Mouse (Mus musculus): ENCODE data around the gene Mtcl1. TPM values are rescaled to one million over a fixed set of nuclear protein-coding genes. Genes with fewer than 3 reads are reported as not detected.

Mtcl1 gene
- polyA plus RNA-seq, 1 experiment from 2014 or later = 2.8 TPM

- Histone ChIP-seq H3K36me3 (ENCODE audit: control insufficient read depth, insufficient read depth, low read length) (no peaks in the 10 kb centered on the region), H3K9ac (ENCODE audit: low read depth, low read length) (no peak overlapping the region), H3K9me3 (replicated peaks; ENCODE audit: control insufficient read depth, low read length) (no peaks in the 10 kb centered on the region), H3K4me2 (no peak overlapping the region), H3K27me3 (ENCODE audit: control insufficient read depth, insufficient read depth, low read length) (no peaks in the 10 kb centered on the region), H3K4me1 (ENCODE audit: control insufficient read depth, insufficient read depth, low read length) (no peaks in the 10 kb centered on the region), H3K4me3 (ENCODE audit: low read depth, low read length) (no peak overlapping the region), H3K27ac (ENCODE audit: low read depth, low read length) (no peak overlapping the region)
- no peak for ATAC-seq (replicated peaks; ENCODE audit: insufficient number of reproducible peaks, low FRiP score, low TSS enrichment)
- WGBS (ENCODE audit: insufficient replicate concordance) = 85% methylated on average over 4 of the region's 4 CpGs
Observed at GRCm38 (mm10) chr17:66388307-66388706, 61.2 kb downstream of the Mtcl1 start.

- H3K27me3 ChIP-seq (ENCODE audit: control insufficient read depth, insufficient read depth, low read length) = no peaks in the 10 kb centered on the region
- H3K4me1 ChIP-seq (ENCODE audit: control insufficient read depth, insufficient read depth, low read length) = no peaks in the 10 kb centered on the region
- no peak for ATAC-seq (replicated peaks; ENCODE audit: insufficient number of reproducible peaks, low FRiP score, low TSS enrichment)
- no peak overlapping the region for H3K27ac ChIP-seq (ENCODE audit: low read depth, low read length)
- H3K36me3 ChIP-seq (ENCODE audit: control insufficient read depth, insufficient read depth, low read length) = no peaks in the 10 kb centered on the region
- no peak overlapping the region for H3K4me2 ChIP-seq
- H3K9me3 ChIP-seq (replicated peaks; ENCODE audit: control insufficient read depth, low read length) = no peaks in the 10 kb centered on the region
- 72% methylated on average over 6 of the region's 6 CpGs for WGBS (ENCODE audit: insufficient replicate concordance)
- H3K9ac ChIP-seq (ENCODE audit: low read depth, low read length) = no peak overlapping the region
- no peak overlapping the region for H3K4me3 ChIP-seq (ENCODE audit: low read depth, low read length)
Observed at GRCm38 (mm10) chr17:66381338-66381737, 68.2 kb downstream of the Mtcl1 start.

- 85% methylated on average over 22 of the region's 22 CpGs for WGBS (ENCODE audit: insufficient replicate concordance)
- no peaks in the 10 kb centered on the region for H3K36me3 ChIP-seq (ENCODE audit: control insufficient read depth, insufficient read depth, low read length)
Observed at GRCm38 (mm10) chr17:66379900-66380857, 69.4 kb downstream of the Mtcl1 start.

GRCm38 (mm10) chr17:66379308-66379707, 70.2 kb downstream of the Mtcl1 start:
- ATAC-seq (replicated peaks; ENCODE audit: insufficient number of reproducible peaks, low FRiP score, low TSS enrichment) = no peak
- Histone ChIP-seq H3K4me3 (ENCODE audit: low read depth, low read length) (no peak overlapping the region), H3K4me1 (ENCODE audit: control insufficient read depth, insufficient read depth, low read length) (peaks cover 4% of the 10 kb centered on the region; the same call in 1 of the 2 replicates), H3K4me2 (no peak overlapping the region), H3K9me3 (replicated peaks; ENCODE audit: control insufficient read depth, low read length) (no peaks in the 10 kb centered on the region), H3K9ac (ENCODE audit: low read depth, low read length) (no peak overlapping the region), H3K36me3 (ENCODE audit: control insufficient read depth, insufficient read depth, low read length) (no peaks in the 10 kb centered on the region), H3K27me3 (ENCODE audit: control insufficient read depth, insufficient read depth, low read length) (no peaks in the 10 kb centered on the region), H3K27ac (ENCODE audit: low read depth, low read length) (no peak overlapping the region)
- 93% methylated on average over 24 of the region's 24 CpGs for WGBS (ENCODE audit: insufficient replicate concordance)

More at GRCm38 (mm10) chr17:66379900-66380857, 69.4 kb downstream of the Mtcl1 start:
- no peaks in the 10 kb centered on the region; the same call in 1 of the 2 replicates for H3K4me1 ChIP-seq (ENCODE audit: control insufficient read depth, insufficient read depth, low read length)
- no peak overlapping the region for H3K27ac ChIP-seq (ENCODE audit: low read depth, low read length)
- no peaks in the 10 kb centered on the region for H3K27me3 ChIP-seq (ENCODE audit: control insufficient read depth, insufficient read depth, low read length)
- H3K9ac ChIP-seq (ENCODE audit: low read depth, low read length) = no peak overlapping the region
- no peak for ATAC-seq (replicated peaks; ENCODE audit: insufficient number of reproducible peaks, low FRiP score, low TSS enrichment)
- no peaks in the 10 kb centered on the region for H3K9me3 ChIP-seq (replicated peaks; ENCODE audit: control insufficient read depth, low read length)
- no peak overlapping the region for H3K4me3 ChIP-seq (ENCODE audit: low read depth, low read length)
- H3K4me2 ChIP-seq = no peak overlapping the region

- WGBS (ENCODE audit: insufficient replicate concordance) = 82% methylated on average over 17 of the region's 17 CpGs
Observed at GRCm38 (mm10) chr17:66378127-66378526, 71.4 kb downstream of the Mtcl1 start.

GRCm38 (mm10) chr17:66374633-66375272, 74.8 kb downstream of the Mtcl1 start:
- H3K4me3 ChIP-seq (ENCODE audit: low read depth, low read length) = no peak overlapping the region
- H3K4me2 ChIP-seq = peak overlapping the region; percentile 37
- H3K9ac ChIP-seq (ENCODE audit: low read depth, low read length) = no peak overlapping the region

More at GRCm38 (mm10) chr17:66378127-66378526, 71.4 kb downstream of the Mtcl1 start:
- Histone ChIP-seq H3K9me3 (replicated peaks; ENCODE audit: control insufficient read depth, low read length) (no peaks in the 10 kb centered on the region), H3K36me3 (ENCODE audit: control insufficient read depth, insufficient read depth, low read length) (no peaks in the 10 kb centered on the region), H3K27ac (ENCODE audit: low read depth, low read length) (no peak overlapping the region), H3K9ac (ENCODE audit: low read depth, low read length) (no peak overlapping the region), H3K27me3 (ENCODE audit: control insufficient read depth, insufficient read depth, low read length) (no peaks in the 10 kb centered on the region), H3K4me2 (no peak overlapping the region), H3K4me1 (ENCODE audit: control insufficient read depth, insufficient read depth, low read length) (peaks cover 4% of the 10 kb centered on the region; the same call in 1 of the 2 replicates), H3K4me3 (ENCODE audit: low read depth, low read length) (no peak overlapping the region)
- no peak for ATAC-seq (replicated peaks; ENCODE audit: insufficient number of reproducible peaks, low FRiP score, low TSS enrichment)

GRCm38 (mm10) chr17:66370867-66371266, 78.7 kb downstream of the Mtcl1 start:
- peaks cover 4% of the 10 kb centered on the region; the same call in 1 of the 2 replicates for H3K4me1 ChIP-seq (ENCODE audit: control insufficient read depth, insufficient read depth, low read length)
- no peaks in the 10 kb centered on the region for H3K9me3 ChIP-seq (replicated peaks; ENCODE audit: control insufficient read depth, low read length)
- WGBS (ENCODE audit: insufficient replicate concordance) = 77% methylated on average over 9 of the region's 9 CpGs
- no peak overlapping the region for H3K4me2 ChIP-seq
- H3K4me3 ChIP-seq (ENCODE audit: low read depth, low read length) = no peak overlapping the region
- no peak overlapping the region for H3K9ac ChIP-seq (ENCODE audit: low read depth, low read length)
- no peak for ATAC-seq (replicated peaks; ENCODE audit: insufficient number of reproducible peaks, low FRiP score, low TSS enrichment)
- no peaks in the 10 kb centered on the region for H3K27me3 ChIP-seq (ENCODE audit: control insufficient read depth, insufficient read depth, low read length)
- H3K36me3 ChIP-seq (ENCODE audit: control insufficient read depth, insufficient read depth, low read length) = no peaks in the 10 kb centered on the region
- no peak overlapping the region for H3K27ac ChIP-seq (ENCODE audit: low read depth, low read length)

More at GRCm38 (mm10) chr17:66374633-66375272, 74.8 kb downstream of the Mtcl1 start:
- H3K36me3 ChIP-seq (ENCODE audit: control insufficient read depth, insufficient read depth, low read length) = no peaks in the 10 kb centered on the region
- peaks cover 4% of the 10 kb centered on the region; the same call in 1 of the 2 replicates for H3K4me1 ChIP-seq (ENCODE audit: control insufficient read depth, insufficient read depth, low read length)
- no peaks in the 10 kb centered on the region for H3K27me3 ChIP-seq (ENCODE audit: control insufficient read depth, insufficient read depth, low read length)
- 40% methylated on average over 14 of the region's 14 CpGs for WGBS (ENCODE audit: insufficient replicate concordance)
- H3K27ac ChIP-seq (ENCODE audit: low read depth, low read length) = no peak overlapping the region
- no peak for ATAC-seq (replicated peaks; ENCODE audit: insufficient number of reproducible peaks, low FRiP score, low TSS enrichment)
- H3K9me3 ChIP-seq (replicated peaks; ENCODE audit: control insufficient read depth, low read length) = no peaks in the 10 kb centered on the region

- Histone ChIP-seq H3K27me3 (ENCODE audit: control insufficient read depth, insufficient read depth, low read length) (no peaks in the 10 kb centered on the region), H3K27ac (ENCODE audit: low read depth, low read length) (no peak overlapping the region), H3K9me3 (replicated peaks; ENCODE audit: control insufficient read depth, low read length) (no peaks in the 10 kb centered on the region), H3K4me2 (no peak overlapping the region), H3K36me3 (ENCODE audit: control insufficient read depth, insufficient read depth, low read length) (no peaks in the 10 kb centered on the region), H3K4me1 (ENCODE audit: control insufficient read depth, insufficient read depth, low read length) (peaks cover under 1% of the 10 kb centered on the region; the same call in 1 of the 2 replicates), H3K9ac (ENCODE audit: low read depth, low read length) (no peak overlapping the region), H3K4me3 (ENCODE audit: low read depth, low read length) (no peak overlapping the region)
- no peak for ATAC-seq (replicated peaks; ENCODE audit: insufficient number of reproducible peaks, low FRiP score, low TSS enrichment)
- WGBS (ENCODE audit: insufficient replicate concordance) = 70% methylated on average over 6 of the region's 6 CpGs
Observed at GRCm38 (mm10) chr17:66369777-66370176, 79.8 kb downstream of the Mtcl1 start.
